Mouse (Mus musculus) left cerebral cortex, postnatal 4 days (tissue): Measurements from ENCODE around the gene E130208F15Rik. TPM values are rescaled to one million over a fixed set of nuclear protein-coding genes. Genes with fewer than 3 reads are reported as not detected.
A peak's percentile ranks its signal among the peaks of the same experiment; 100 is the strongest.

Experiments used
- DNase-seq: peaks from one replicate; pipeline ENCODE4 v3.0.0-alpha.2; 2022
- intact Hi-C: fragments of 180-260 bp; cut with DNase I; formaldehyde crosslinking; loops from one replicate; pipeline ENCODE4 v1.15.1; 2025
- total RNA-seq, 2 experiments: library from RNA; stranded (reverse); gene quantifications; 2 replicates each; pipeline ENCODE4 v1.2.3; 2021

Gene E130208F15Rik
- total RNA-seq, 2 experiments from 2014 or later = 0.58 to 0.66 TPM

DNA sequence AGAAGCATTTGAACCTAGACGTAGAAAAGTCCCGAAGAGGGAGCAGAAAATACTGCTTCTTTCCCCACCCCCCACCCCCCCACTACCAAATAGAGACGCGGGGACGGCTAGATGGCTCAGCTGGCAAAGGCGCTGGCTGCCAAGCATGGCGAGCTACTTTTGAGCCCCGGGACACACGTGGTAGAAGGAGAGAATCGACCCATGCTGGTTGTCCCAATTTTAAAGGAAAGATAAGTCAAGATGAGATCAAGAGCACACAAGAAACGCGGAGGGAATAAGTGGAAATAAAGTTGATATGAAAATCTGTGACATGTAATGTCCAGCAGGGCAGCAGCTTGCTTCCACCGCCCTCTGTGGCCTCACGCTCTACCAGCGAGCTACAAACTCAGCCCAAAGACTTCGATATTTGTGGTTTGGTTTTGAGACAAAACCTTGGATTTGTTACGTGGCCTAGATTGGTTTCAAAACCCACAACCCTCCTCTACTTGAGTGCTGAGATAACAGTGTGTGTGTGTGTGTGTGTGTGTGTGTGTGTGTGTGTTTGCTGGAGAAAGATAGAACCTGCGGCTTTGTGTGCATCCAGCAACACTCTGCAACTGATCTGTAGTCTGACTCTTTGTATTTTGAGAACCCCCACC, 11.2 kb downstream of the E130208F15Rik start:
- DNase-seq = no peak
- intact Hi-C loops = loop anchor here (10.0 kb wide), 1 partner anchor 162 kb away; the partner anchor contains the start of gene Prodh2

DNA sequence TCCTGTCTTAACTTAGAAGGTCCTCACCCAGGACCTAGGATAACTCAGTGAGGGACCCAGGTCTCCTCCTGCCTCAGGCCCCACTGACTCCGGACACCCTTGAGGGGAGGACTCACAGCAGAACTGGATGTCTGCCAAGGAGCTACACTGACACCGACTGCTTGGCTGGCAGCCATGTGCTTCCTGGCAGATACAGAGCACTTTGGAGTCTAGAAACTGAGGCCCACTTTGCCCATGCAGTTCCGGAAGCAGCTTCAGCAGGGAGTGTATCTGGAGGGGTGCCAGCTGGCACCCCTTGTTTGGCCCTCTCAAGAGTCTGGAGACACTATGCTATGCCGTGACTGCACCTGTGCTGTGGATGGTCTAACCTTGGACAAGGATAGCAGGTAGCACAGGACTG, 11.9 kb downstream of the E130208F15Rik start:
- intact Hi-C loops = loop anchor here (10.0 kb wide), 1 partner anchor 161 kb away; the partner anchor contains the start of gene Prodh2
- DNase-seq = peak; percentile 95

- intact Hi-C loops = loop anchor here (10.0 kb wide), 1 partner anchor 160 kb away; the partner anchor contains the start of gene Prodh2
Observed at GRCm38 (mm10) chr7:30334563-30334962, 13.0 kb downstream of the E130208F15Rik start.

DNA sequence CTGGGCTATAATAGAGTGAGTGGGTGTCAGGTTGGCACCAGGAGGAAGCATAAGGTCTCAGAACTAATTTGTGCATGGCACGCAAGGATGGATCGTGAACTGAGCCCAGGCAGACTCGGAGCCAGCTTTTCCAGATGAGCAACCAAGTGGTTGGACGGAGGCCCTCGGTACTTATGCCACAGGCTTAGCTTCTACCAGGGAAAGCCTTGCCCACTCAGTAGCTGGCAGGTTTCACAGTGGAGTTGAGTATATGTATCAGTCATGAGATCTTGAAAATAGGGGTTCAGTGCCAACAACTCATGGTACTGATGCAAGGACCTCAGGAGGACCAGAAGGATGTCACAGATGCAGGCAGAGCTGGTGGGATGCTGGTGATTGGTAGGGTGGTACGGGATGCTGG, 14.1 kb downstream of the E130208F15Rik start:
- peak; percentile 83 for DNase-seq
- intact Hi-C loops = loop anchor here (5.0 to 10.0 kb wide), 2 partner anchors 97 to 159 kb away; partner anchors contain the start of gene Prodh2

More at GRCm38 (mm10) chr7:30334563-30334962, 13.0 kb downstream of the E130208F15Rik start:
- peak; percentile 59 for DNase-seq

DNA sequence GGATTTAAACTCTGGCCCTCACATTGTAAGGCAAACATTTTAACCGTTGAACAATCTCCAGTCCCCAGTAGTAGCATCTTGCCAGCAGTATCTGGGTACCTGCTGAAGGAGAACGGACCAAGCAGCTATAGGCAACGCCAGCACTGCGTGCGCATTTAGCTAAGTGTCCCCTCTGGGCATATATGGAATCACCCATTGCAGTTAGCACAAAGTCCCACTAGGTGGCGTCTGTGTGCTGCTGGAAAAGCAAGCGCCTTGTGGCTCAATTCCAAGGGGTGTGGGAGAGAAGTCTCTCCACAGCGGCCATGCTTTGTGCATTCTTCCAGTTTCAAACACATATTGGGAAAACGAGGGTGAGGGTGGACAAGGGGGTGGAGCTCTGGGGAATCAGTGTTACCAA, 14.8 kb downstream of the E130208F15Rik start:
- peak; percentile 96 for DNase-seq
- intact Hi-C loops = loop anchor here (5.0 to 10.0 kb wide), 2 partner anchors 96 to 158 kb away; partner anchors contain the start of gene Prodh2

DNA sequence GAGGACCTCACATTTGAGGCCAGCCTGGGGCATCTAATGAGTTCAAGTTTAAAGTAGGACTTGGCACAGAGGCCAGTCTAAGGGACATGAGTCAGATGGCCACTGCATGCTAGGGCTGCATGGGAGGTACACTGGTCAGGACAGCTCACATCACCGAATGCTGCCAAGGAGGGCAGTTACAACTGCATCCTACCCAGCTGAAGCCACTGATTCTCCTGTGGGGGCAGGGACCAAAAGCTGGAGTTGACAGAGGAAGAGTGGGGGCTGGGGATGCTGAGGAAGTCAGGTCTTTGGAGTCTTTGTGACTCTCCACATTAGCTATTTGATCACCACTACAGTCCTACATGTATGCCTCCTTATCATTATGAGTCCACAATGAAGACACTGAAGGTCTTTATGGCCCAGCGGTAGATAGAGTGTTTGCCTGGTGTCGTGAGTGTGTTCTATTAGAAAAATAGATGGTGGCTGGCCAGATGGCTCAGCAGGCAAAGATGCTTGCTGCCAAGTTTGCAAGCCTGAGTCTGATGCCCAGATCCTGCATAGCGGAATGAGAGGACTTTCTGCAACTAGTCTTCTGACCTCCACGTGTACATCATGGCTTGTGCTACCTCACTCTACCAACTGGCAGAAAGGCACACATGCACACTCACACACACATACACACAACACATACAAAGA, 18.0 kb downstream of the E130208F15Rik start:
- DNase-seq = peak; percentile 81

GRCm38 (mm10) chr7:30346635-30347379, 25.3 kb downstream of the E130208F15Rik start:
- DNase-seq = no peak
- intact Hi-C loops = no loop called here

More for the DNA sequence above, 18.0 kb downstream of the E130208F15Rik start:
- intact Hi-C loops = loop anchor here (5.0 to 10.0 kb wide), 2 partner anchors 93 to 155 kb away; partner anchors contain the start of gene Prodh2

GRCm38 (mm10) chr7:30347828-30348227, 26.3 kb downstream of the E130208F15Rik start:
- DNase-seq = peak; percentile 84
- intact Hi-C loops = no loop called here

DNA sequence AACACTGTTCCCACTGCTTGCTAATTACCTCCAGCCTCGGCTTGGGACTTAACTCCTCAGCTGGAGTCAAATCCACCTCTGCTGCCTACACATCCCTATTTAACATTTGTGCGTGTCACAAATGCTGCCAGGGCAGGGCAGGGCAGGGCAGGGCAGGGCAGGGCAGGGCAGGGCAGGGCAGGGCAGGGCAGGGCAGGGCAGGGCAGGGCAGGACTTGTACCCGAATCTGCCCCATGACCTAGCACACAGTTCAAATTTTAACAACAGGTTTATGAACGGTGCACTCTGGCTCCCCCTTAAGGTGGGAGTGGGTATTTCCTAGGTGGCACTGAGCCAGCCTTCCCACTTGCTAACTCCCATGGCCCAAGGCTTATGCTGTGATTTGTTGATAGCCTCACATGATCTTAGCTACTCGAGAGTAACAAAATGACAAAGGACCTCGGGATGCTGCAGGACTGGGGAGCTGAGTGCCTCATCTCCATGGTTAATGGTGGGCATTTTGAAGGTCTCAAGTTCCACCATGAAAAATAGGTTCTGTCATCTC, 31.8 kb downstream of the E130208F15Rik start:
- DNase-seq = peak; percentile 73
- intact Hi-C loops = no loop called here

DNA sequence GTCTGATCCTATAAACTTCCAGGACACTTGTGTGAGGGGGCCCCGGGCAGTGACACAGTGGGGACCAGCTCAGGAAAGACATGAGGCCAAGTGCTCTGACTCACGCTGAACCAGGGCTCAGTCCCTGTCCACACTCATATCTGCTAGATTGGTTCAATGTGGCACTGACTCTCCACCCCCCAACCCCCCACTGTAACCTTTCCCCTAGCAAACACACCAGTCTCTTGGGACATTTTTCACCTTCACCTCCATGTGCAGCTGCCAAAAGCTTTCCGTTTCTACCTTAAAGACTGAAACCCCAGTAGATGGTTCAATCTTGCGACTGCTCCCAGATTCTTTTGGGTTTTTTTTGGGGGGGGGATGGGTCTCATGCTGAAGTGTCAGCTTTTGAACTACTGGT, 32.5 kb downstream of the E130208F15Rik start:
- no peak for DNase-seq
- intact Hi-C loops = no loop called here

- intact Hi-C loops = no loop called here
- no peak for DNase-seq
Observed at GRCm38 (mm10) chr7:30358378-30359186, 37.0 kb downstream of the E130208F15Rik start.

GRCm38 (mm10) chr7:30359276-30359865, 37.8 kb downstream of the E130208F15Rik start:
- DNase-seq = no peak
- intact Hi-C loops = no loop called here

DNA sequence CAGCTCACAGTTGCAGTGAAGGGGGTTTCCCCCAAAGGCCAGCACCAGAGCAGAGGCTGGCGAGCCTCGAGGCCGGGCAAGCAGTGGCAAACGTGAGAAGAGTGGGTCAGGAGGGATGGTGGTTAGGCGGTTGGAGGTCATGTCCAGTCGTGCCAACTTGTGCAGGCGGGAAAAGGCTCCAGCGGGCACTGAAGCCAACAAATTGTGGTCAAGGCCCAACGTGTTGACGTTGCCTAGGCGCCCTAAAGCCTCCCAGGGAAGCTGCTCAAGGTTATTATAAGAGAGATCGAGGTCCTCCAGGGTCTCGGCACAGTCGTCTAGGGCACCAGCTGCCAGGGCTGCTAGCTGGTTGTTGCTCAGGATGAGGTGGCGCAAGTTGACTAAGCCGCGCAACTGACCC, 38.5 kb downstream of the E130208F15Rik start:
- intact Hi-C loops = no loop called here
- DNase-seq = no peak

DNA sequence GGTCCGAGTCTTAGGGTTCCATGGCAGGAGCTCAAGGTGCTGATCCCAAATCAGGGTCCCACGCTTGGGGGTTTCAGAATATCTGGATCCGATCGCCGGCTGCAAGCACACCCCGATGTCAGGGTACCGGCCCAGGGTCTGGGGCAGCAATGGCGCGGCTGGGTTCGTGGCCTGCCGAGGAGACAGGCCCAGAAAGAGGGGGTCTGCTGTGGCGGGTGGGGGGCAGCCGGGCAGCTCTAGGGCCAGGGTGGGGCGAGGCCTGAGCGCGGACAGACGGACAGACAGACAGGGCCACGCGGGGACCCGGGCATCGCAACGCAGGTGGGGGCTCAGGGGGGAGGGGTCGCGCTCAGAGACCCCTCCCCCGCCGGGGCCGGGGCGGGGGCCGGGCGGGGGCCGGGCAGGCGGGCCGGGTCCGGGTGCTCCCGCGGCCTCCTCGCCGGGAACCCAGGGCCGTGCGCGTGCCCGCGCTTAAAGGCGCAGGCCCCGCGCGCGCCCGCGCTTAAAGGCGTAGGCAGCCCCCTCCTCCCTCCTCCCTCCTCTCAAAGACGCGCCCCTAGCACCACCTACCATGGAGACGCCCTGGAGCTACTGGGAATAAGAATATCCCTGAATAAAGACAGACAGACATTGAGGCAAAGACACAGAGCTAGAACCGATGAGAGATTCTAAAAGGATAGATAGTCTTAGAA, 41.3 kb downstream of the E130208F15Rik start, which contains the start of gene Lrfn3:
Gene Lrfn3 (minus strand): TSS at position 121 of the 692 bp plus-strand sequence.
- intact Hi-C loops = no loop called here
- DNase-seq = peak; percentile 87

DNA sequence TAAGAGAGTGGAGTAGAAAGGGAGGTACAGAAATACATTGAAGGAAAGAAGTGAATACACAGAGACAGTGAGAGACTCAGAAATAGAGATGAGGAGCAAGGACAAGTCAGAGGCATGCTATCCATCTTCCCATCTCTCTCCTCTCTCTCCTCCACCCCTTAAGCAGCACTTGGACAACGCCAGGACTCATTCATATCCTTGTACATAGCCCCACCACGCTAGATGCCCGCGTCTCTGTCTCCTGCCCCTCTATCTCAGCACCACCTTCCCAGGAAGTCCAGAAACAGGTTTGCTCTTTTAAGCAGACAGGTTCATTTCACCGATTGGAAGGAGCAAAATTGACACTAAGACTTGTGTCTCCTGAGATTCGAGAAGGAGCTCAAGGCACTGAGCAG, 41.8 kb downstream of the E130208F15Rik start:
- intact Hi-C loops = no loop called here
- no peak for DNase-seq

DNA sequence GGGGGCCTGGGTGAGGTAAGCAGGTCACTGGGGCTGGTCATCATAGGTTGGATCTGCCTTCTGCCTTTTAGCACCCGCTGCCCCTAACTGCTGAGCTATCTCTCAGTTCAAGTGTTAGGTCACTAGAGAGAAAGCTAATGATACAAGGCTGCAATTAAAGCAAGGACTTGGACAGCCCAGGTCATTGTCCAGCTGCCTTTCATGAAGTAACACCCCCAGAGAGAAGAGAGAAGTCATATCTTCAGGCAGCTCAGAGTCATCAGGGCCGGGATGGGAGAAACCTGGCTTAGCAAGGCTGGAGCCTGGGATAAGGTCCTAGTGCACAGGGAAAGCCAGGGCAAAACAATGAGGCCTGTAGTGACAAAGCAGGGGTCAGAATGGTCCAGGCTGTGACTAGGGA, 45.9 kb downstream of the E130208F15Rik start:
- DNase-seq = no peak
- intact Hi-C loops = no loop called here
